Mouse (Mus musculus): ENCODE data around the gene Zbtb40.
A peak's percentile ranks its signal among the peaks of the same experiment; 100 is the strongest.

Zbtb40 gene

DNA sequence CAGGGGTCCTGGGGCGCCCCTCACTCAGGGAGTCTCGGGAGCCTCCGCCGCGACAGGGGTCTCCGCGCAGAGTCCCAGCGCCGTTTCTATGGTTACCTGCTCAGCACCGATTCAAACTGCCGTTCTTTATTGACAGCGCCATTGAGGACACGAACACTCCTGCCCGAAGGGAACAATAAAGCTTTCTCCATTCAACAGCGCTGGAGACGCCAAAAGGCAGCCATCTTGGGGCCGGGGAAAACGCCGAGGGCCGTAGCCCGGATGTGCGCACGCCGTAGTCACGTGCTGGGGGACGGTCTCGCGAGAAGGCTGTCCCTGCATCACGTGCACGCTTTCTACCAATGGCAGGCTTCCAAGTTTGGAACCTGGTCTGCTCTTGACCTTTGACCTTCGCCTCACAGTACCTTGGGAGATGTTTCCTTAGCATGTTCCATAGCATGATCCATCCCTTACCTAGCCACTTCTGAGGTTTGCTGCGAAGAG lies at the start of gene Zbtb40:
Gene Zbtb40 (minus strand): TSS at position 252 of the 483 bp plus-strand sequence.
- DNase-seq (ENCODE audit: low spot score): peak; percentile 96

DNA sequence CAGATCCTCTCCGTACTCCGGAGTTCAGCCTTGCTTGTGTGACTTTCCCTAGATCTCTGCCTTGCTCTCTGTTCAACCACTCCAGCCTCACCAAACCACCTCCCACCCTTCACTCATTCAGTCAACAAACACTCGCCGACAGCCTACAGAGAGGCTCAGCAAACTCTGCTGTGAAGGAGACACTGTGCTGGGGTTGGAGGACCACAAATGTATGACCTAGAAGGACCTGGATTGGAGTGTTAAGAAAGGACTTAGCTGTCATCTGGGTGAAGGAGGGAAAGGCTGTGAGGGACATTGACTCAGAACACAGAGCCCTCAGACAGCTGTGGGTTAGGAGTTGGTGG lies 49.4 kb upstream of the Zbtb40 start:
- DNase-seq (ENCODE audit: low spot score): no peak

DNA sequence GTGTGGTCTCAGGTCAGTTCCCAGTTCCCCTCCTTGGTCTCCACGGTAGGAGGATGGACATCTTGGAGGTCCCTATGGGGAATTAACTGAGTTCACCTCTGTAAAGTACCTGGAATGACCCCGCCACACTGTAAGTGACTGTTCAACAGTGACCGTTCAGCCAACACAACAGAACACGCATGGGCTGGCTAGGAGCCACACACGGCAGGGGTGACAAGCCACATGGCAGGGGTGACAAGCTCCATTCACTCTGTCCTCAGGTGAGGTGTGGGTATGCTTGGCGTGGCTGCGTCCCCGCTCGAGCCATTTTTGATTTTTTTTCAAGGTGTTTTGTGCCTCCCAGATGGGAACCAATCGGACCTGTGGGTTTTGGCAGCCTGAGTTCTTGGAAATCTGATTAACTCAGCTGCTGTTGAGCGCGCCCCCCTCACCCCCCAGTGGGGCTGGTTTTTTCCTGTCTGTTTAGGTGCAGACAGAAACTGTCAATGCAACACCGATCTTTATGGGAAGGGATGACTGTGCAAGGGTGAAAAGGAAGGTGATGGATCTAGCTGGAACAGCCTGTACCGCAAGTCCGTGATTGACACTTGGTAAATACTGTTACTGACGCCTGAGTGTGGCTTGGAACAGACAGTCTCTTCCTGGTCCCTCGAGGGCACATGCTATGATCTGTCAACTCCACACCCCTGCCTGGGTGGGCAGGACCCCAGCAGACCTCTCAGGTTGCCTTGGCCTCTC lies 48.8 kb upstream of the Zbtb40 start:
- no peak for DNase-seq (ENCODE audit: low spot score)

DNA sequence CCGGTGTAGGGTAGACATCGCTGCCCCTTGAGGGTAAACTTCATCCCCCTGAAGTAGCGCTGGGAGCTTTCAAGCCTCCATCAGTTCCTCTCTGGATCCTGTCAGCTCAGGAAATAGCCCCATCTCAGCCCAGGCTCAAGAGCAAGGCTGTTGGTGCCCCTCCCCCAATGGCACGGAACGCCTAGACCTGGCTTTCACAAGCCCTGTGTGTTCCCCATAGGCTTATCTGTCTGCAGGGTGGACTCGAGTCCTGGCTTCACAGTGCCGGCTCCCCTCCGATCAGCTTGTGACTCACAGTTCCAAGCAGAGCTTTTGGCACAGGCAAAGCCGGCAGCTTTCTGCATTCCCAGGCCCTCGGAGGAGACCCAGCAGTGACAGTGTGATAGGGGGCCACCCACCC lies 47.8 kb upstream of the Zbtb40 start:
- no peak for DNase-seq (ENCODE audit: low spot score)

DNA sequence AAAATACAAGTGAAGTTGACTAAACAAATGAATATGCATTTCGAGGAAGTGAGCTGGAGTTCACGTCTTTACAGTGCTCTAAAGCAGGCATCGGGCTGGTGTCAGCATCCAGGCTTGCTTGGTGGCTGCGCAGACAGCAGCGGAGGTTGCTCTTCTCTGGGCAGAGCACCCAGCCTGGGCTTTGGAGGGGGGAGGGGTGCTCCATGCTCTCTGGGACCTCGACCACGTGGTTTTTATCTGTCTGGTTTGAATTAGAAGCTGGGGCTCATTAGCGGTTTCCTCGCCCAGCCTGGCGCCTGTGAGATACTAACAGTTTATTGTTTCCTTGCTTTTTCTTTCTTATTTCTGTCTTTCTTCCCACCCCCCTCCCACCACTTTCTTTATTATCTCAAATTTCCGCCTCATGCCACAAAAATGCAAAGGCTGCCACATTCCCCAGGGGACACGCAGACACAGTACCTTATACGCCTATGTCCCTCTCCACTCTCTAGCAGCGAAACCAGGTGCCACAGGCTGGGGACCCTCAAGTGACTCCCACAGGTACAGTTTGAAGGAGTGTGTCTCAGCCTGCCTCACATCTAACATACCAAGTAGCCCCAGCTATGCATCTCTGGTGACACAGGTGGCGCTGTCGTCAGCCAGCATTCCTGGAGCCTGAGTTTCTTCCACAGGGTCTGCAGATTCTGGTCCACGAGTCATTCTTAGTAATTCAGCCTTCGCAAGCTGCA lies 36.6 kb upstream of the Zbtb40 start:
- no peak for DNase-seq (ENCODE audit: low spot score)

DNA sequence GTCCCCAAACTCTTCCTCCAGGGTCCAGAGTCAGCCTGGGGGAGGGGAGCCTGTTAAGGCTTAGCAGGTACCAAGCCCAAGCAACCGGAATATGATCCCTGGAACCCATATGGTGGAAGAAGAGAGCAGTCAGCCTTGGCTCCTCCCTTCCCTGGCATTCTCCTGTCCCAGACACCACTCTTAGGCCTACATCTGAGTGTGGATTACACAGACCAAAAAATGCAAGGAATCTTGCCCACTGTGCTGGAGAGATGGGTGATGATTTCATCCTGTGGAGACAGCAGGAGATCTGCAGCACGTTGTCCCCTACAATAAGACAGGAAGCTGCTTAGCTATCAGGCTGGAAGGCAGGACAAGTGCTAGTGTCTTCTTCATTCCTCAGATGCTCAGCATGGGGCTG lies 34.3 kb upstream of the Zbtb40 start:
- DNase-seq (ENCODE audit: low spot score): no peak

- DNase-seq (ENCODE audit: low spot score): no peak
Measured at GRCm38 (mm10) chr4:137081401-137081800, 32.8 kb upstream of the Zbtb40 start.

DNA sequence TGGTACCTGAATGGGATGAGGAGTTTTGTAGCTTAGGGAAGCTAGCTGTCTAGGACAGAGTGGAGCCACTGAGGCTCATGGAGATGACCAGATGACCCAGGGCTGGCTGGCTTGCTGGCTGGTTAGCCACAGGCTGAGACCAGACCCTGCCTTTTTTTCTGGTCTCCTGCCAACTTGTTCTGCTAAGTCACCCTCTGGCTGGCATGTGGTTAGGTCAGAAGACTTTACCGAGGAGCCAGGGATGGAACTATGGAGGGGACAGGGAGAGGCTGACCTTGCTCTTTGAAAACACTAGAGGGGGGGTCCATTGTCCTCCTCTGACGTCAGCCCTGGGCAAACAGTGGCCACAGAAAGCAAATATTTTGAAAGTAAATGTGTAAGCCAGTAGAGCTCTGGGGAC lies 28.6 kb upstream of the Zbtb40 start:
- peak; percentile 85 for DNase-seq (ENCODE audit: low spot score)

- no peak for DNase-seq (ENCODE audit: low spot score)
Measured at GRCm38 (mm10) chr4:137071204-137071603, 22.6 kb upstream of the Zbtb40 start.

DNA sequence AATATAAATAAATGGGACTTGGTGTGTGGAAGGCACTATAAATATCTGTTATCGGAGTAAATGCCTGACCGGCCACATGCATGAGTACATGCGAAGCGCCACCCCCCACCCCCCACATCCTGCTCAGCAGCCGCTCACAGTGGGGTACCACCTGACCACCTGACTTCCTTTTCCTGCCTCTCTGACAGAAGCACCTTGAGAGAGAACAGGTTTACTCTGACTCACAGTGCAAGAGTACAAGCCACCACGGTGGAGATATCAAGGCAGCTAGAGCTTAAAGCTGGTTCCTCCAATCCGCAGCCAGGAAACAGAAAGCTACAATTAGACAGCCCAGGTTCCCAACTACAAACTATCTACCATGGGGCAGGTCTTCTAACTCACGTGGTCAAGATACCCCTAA lies 19.9 kb upstream of the Zbtb40 start:
- no peak for DNase-seq (ENCODE audit: low spot score)

GRCm38 (mm10) chr4:137065846-137066245 lies 17.2 kb upstream of the Zbtb40 start:
- DNase-seq (ENCODE audit: low spot score): no peak

- DNase-seq (ENCODE audit: low spot score): no peak
Measured at GRCm38 (mm10) chr4:137054932-137055331, 6.3 kb upstream of the Zbtb40 start.

DNA sequence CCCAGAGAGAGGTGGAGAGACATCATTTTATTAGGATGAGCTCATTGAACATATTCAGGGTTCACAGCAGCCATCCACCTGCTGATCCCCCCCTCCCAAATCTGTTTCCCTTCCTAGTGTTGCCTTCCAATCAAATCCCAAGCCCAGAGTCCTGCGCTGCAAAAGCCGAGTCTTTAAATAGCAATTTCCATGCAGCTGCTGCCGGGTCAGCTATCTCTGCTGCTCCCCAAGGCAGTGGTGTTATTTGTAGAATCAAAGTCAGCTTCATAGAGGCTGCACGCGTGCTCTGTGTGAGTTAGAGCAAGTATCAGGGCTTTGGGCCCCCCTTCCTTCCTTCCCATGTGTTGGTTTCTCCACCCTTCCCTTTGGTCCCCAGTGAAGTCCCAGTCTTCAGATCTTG lies 5.2 kb upstream of the Zbtb40 start:
- DNase-seq (ENCODE audit: low spot score): no peak

GRCm38 (mm10) chr4:137047840-137048549 lies 606 bp downstream of the Zbtb40 start:
- DNase-seq (ENCODE audit: low spot score): no peak

DNA sequence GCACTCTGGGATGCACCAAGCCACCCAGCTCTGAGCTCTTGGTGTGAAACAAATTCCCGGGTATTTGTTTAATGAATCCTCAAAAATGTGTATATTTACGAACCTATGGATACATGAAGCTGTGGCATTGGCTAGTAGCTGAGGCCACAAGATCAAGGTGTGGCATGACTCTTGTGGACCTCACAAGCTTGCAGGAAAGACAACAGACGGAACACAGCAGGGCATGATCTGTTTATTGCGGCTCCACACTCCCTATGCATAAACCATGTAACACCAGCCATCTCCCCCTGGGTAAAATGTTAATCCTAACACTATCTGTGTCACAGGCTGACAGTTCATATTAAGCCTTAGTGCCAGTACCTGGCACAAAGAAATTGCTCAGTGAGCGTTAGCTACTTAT lies 2.5 kb downstream of the Zbtb40 start:
- no peak for DNase-seq (ENCODE audit: low spot score)

- no peak for DNase-seq (ENCODE audit: low spot score)
Measured at GRCm38 (mm10) chr4:137044516-137044915, 4.1 kb downstream of the Zbtb40 start.

- no peak for DNase-seq (ENCODE audit: low spot score)
Measured at GRCm38 (mm10) chr4:137043799-137044198, 4.8 kb downstream of the Zbtb40 start.

GRCm38 (mm10) chr4:137042039-137042438 lies 6.6 kb downstream of the Zbtb40 start:
- DNase-seq (ENCODE audit: low spot score): no peak

DNA sequence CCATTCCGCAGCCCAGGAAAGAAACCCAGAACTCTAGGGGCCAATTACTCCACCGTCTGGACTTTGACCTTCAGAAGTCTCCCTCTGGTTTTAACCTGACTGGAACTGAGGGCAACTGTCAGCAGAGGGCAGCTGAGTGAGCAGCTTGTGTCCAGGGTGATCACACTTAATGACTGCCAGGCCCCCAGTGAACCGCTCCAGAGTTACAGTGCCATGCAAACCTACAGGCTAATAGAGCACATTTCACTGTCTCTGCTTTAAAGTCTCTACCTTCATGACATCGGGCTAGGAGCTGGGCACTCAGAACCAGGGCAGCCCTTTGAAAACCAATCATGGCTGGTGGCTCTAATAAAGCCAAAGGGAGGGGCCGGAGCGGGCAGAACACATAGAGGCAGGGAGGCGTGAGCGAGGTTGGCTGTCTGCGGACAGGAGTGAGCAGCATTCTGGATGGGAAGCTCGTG lies 7.4 kb downstream of the Zbtb40 start:
- DNase-seq (ENCODE audit: low spot score): peak; percentile 34

DNA sequence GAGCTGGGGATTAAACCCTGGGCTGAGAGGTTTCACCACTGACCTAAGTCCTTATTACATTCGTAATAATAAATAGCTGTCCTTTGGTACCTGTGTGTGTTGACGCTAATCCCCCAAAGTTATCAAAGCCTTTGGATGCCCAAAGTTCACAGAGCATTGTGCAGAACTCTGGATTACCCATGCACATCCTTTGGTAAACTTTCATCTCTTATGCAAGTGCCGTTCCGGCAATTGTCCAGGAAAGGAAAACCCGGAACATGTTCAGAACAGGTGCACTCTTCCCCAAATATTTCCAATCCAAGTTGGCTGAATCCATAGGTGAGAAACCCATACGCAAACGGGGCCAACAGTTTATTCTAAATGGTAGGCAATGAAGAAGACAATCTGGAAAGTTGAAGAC lies 9.2 kb downstream of the Zbtb40 start:
- DNase-seq (ENCODE audit: low spot score): no peak

DNA sequence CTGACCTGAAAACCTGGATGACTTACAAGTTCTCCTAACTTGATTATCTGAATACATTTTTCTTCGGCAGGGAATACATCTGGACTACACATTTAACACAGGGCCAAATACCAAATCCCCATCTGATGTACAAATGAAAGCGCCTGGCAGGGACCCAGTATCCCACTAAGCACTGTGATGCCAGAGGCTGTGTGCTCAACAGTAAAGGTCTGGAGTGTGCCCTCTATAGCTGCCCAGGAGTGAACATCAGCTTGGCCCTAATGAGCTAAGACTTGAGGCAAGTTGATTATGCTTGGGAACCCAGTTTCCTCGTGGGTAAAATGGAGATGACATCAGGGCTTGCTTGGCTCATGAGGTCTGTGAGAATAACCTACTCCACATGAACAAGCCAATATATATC lies 10.1 kb downstream of the Zbtb40 start:
- DNase-seq (ENCODE audit: low spot score): no peak

- no peak for DNase-seq (ENCODE audit: low spot score)
Measured at GRCm38 (mm10) chr4:137038096-137038495, 10.5 kb downstream of the Zbtb40 start.

Data from yolk sac, embryonic 10.5 days (tissue).